Mouse (Mus musculus) neural tube, embryonic 12.5 days (tissue): ENCODE measurements around the gene Gsk3b. TPM values are rescaled to one million over a fixed set of nuclear protein-coding genes. Genes with fewer than 3 reads are reported as not detected.
"Not testable (repeated sequence)": the region's sequence is repeated elsewhere in the genome, so short reads cannot be mapped to it uniquely, and the experiment has no call there.

Source experiments
- ATAC-seq: fragments of 200-750 bp; cut with Nextera tagmentation; 2 replicates; pipeline ENCODE4 v1.8.0; 2017; ENCODE audit warnings: low read depth, mild to moderate bottlenecking, moderate TSS enrichment, moderate library complexity; ENCODE audit not compliant: low FRiP score
- H3K27ac ChIP-seq: fragments of 300-500 bp; sonication (generic); 2 replicates; pipeline ENCODE4 v1.5.1; 2016
- H3K27me3 ChIP-seq: fragments of 300-500 bp; sonication (generic); replicated peaks from 2 replicates; pipeline ENCODE4 v1.6.1; 2016; ENCODE audit warnings: mild to moderate bottlenecking
- H3K36me3 ChIP-seq: fragments of 300-500 bp; sonication (generic); 2 replicates; pipeline ENCODE4 v1.6.1; 2016; ENCODE audit warnings: mild to moderate bottlenecking
- H3K4me1 ChIP-seq: fragments of 300-500 bp; sonication (generic); 2 replicates; pipeline ENCODE4 v1.6.1; 2016
- H3K4me2 ChIP-seq: fragments of 300-500 bp; sonication (generic); replicated peaks from 2 replicates; pipeline ENCODE4 v1.6.1; 2016; ENCODE audit warnings: mild to moderate bottlenecking
- H3K4me3 ChIP-seq: fragments of 300-500 bp; sonication (generic); 2 replicates; pipeline ENCODE4 v1.5.1; 2016
- H3K9ac ChIP-seq: fragments of 300-500 bp; sonication (generic); 2 replicates; pipeline ENCODE4 v1.6.1; 2016; ENCODE audit warnings: mild to moderate bottlenecking
- H3K9me3 ChIP-seq: fragments of 300-500 bp; sonication (generic); 2 replicates; pipeline ENCODE4 v1.6.1; 2016; ENCODE audit warnings: mild to moderate bottlenecking
- WGBS: fragments of 180-500 bp; shearing (Covaris S2); methylation state at CpG from one replicate; pipeline ENCODE4 v1.1.7; 2016; 5-methylcytosine and 5-hydroxymethylcytosine counted together
- polyA plus RNA-seq: library from polyadenylated mRNA; unstranded; fragments of >200 nt; fragmentation: Nextera tagmentation; extraction: Ambion mirVana; gene quantifications from 2 replicates; pipeline ENCODE4 v1.2.1, GENCODE M21; 2016

Gene Gsk3b
- polyA plus RNA-seq, result 140 and 151 TPM in 2 replicates

GRCm38 (mm10) chr16:38088629-38089446 lies at the start of gene Gsk3b:
Gsk3b (plus strand) TSS chr16:38089001.
- peaks cover 20% of the 10 kb centered on the region for H3K4me1 ChIP-seq
- H3K36me3 ChIP-seq, result no peaks in the 10 kb centered on the region
- peak within 1 kb of the TSS; percentile 78 for H3K4me2 ChIP-seq
- no peaks in the 10 kb centered on the region for H3K27me3 ChIP-seq
- peak; percentile 94 for ATAC-seq
- H3K4me3 ChIP-seq, result peak within 1 kb of the TSS; percentile 94
- 1% methylated on average over 68 of the region's 69 CpGs for WGBS
- H3K27ac ChIP-seq, result peak within 1 kb of the TSS; percentile 100
- no peaks in the 10 kb centered on the region for H3K9me3 ChIP-seq
- H3K9ac ChIP-seq, result peak within 1 kb of the TSS; percentile 100

DNA sequence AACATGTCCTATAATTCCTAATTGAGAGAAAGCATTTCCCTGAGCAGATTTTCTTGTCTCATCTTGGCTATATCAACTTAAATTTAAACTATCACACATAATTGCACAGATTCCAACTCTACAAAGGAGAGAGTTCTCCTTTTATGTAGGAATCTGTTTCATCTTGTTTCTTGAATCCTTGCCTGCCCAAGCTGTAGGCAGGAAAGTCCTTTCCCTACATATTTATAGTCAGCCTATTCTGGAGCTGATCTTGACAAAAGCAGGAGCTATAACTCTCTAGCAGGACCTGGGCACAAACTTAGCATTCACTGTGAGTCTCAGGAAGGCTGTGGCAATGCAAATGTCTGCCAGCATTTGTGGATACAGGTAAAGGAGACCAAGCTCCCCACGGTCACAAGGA lies 46.6 kb upstream of the Gsk3b start:
- Histone ChIP-seq H3K4me3 (no peak overlapping the region), H3K4me1 (no peaks in the 10 kb centered on the region), H3K9ac (no peak overlapping the region), H3K27ac (no peak overlapping the region), H3K4me2 (no peak overlapping the region), H3K36me3 (no peaks in the 10 kb centered on the region), H3K9me3 (no peaks in the 10 kb centered on the region), H3K27me3 (0 out of 2 replicates have a peak, but pooled peaks cover 2% of the 10 kb centered on the region)
- ATAC-seq, result no peak
- WGBS, result 88% methylated on average over 1 of the region's 1 CpGs

DNA sequence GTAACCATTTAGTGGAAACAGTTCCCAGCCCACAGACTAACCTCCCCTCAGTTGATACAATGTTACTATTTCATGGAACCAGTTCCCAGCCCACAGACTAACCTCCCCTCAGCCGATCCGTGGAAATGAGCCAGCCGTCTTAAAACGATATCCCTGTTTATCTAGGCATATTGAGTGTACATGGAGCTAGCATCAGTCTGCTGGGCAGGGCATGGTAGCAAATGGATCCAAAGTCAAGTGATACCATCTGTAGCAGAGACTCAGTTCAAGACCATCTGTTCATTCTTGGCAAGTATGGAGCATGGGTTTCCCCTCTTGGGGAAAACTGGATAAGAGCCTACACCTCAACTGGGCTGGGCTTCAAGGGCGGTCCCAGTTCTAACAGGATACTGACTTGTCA lies 44.2 kb upstream of the Gsk3b start:
- H3K4me3 ChIP-seq, result no peak overlapping the region
- H3K4me2 ChIP-seq, result no peak overlapping the region
- H3K27ac ChIP-seq, result no peak overlapping the region
- ATAC-seq, result no peak
- H3K9me3 ChIP-seq, result no peaks in the 10 kb centered on the region
- H3K9ac ChIP-seq, result no peak overlapping the region
- no peaks in the 10 kb centered on the region for H3K4me1 ChIP-seq
- 88% methylated on average over 5 of the region's 5 CpGs for WGBS
- H3K36me3 ChIP-seq, result no peaks in the 10 kb centered on the region
- 0 out of 2 replicates have a peak, but pooled peaks cover 2% of the 10 kb centered on the region for H3K27me3 ChIP-seq

GRCm38 (mm10) chr16:38047781-38048558 lies 40.8 kb upstream of the Gsk3b start:
- H3K27me3 ChIP-seq, result no peaks in the 10 kb centered on the region
- no peaks in the 10 kb centered on the region for H3K4me1 ChIP-seq
- no peaks in the 10 kb centered on the region for H3K9me3 ChIP-seq
- ATAC-seq, result no peak
- H3K36me3 ChIP-seq, result no peaks in the 10 kb centered on the region
- 84% methylated on average over 23 of the region's 23 CpGs for WGBS
- H3K4me2 ChIP-seq, result no peak overlapping the region
- H3K9ac ChIP-seq, result no peak overlapping the region
- no peak overlapping the region for H3K4me3 ChIP-seq
- H3K27ac ChIP-seq, result no peak overlapping the region

GRCm38 (mm10) chr16:38057898-38058297 lies 30.9 kb upstream of the Gsk3b start:
- Histone ChIP-seq H3K27ac (no peak overlapping the region), H3K9me3 (no peaks in the 10 kb centered on the region), H3K4me3 (no peak overlapping the region), H3K9ac (no peak overlapping the region), H3K27me3 (no peaks in the 10 kb centered on the region), H3K4me1 (no peaks in the 10 kb centered on the region), H3K36me3 (no peaks in the 10 kb centered on the region), H3K4me2 (no peak overlapping the region)
- no peak for ATAC-seq
- 91% methylated on average over 1 of the region's 1 CpGs for WGBS

- no peaks in the 10 kb centered on the region for H3K36me3 ChIP-seq
- no peak overlapping the region for H3K4me3 ChIP-seq
- no peak for ATAC-seq
- H3K9me3 ChIP-seq, result no peaks in the 10 kb centered on the region
- no peak overlapping the region for H3K4me2 ChIP-seq
- no peak overlapping the region for H3K27ac ChIP-seq
- H3K9ac ChIP-seq, result no peak overlapping the region
- no peaks in the 10 kb centered on the region for H3K27me3 ChIP-seq
- H3K4me1 ChIP-seq, result no peaks in the 10 kb centered on the region
- 90% methylated on average over 3 of the region's 3 CpGs for WGBS
Measured at GRCm38 (mm10) chr16:38058836-38059235, 30.0 kb upstream of the Gsk3b start.

DNA sequence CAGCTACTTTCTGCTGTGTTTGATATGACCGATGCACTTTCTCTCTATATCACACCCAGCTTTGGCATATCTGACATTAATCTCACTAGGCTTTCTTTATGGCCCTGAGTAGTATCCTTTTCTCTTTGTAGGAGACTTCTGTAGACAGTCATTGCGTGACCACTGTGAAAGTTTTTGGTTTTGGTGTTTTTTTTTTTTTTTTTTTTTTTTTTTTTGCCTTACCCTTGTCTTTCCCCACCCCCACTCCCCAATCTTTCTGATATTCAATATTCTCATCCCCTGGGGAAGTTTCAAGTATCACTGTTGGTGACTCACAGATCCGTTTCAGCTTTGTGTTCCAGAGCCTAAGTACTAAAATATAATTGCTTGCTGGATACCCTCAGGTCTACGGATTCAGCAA lies 29.2 kb upstream of the Gsk3b start:
- H3K4me2 ChIP-seq, result no peak overlapping the region
- no peaks in the 10 kb centered on the region for H3K4me1 ChIP-seq
- H3K27me3 ChIP-seq, result no peaks in the 10 kb centered on the region
- H3K4me3 ChIP-seq, result no peak overlapping the region
- H3K9ac ChIP-seq, result no peak overlapping the region
- H3K27ac ChIP-seq, result no peak overlapping the region
- H3K9me3 ChIP-seq, result no peaks in the 10 kb centered on the region
- H3K36me3 ChIP-seq, result no peaks in the 10 kb centered on the region
- ATAC-seq, result no peak
- WGBS, result 83% methylated on average over 4 of the region's 4 CpGs

DNA sequence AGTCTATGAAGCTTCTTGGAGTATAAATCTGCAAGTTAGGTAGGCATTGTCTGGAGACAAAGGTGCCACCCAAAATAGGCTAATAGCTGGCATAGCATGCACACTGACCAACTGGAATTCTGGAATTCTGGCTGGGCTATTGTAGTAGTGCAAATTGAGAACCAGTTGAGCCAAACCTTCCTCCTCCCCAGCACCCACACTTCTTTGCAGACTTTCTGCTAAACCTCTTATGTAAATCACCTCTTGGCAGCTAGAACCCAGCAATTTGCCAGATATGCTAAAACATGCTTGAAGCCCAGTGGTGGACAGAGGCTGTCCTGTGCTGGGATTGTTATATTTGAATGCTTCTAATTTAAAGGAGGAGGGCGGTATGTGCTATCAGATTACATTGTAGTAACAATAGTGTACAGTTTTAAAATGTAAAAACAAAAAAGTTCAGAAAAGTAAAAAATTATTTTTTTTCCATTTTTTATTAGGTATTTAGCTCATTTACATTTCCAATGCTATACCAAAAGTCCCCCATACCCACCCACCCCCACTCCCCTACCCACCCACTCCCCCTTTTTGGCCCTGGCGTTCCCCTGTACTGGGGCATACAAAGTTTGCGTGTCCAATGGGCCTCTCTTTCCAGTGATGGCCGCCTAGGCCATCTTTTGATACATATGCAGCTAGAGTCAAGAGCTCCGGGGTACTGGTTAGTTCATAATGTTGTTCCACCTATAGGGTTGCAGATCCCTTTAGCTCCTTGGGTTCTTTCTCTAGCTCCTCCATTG lies 14.8 kb upstream of the Gsk3b start:
- H3K4me1 ChIP-seq, H3K27me3 ChIP-seq, H3K36me3 ChIP-seq, H3K4me2 ChIP-seq, H3K4me3 ChIP-seq, ATAC-seq, H3K9ac ChIP-seq, H3K27ac ChIP-seq: not testable (repeated sequence)
- peaks cover 14% of the 10 kb centered on the region; the same call in 1 of the 2 replicates for H3K9me3 ChIP-seq
- WGBS, result 98% methylated on average over 1 of the region's 5 CpGs

DNA sequence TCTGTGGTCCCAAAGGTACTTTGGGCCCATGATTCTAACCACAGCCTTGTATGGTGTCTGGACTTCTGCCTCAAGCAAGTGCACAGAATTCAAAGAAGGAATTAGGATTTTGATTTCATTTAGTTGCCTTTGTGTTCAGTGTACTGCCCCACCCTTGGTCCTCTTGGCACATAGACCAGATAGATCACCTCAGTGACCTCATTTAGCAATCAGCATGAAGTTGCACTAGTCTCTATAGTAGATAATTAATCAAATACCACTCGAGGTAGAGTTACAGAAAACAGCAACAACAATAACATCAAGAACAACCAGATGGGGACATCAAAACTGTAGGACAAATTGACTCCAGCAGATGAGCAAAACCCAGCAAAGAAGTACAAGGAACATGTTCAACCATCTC lies 8.6 kb upstream of the Gsk3b start:
- no peak overlapping the region for H3K4me2 ChIP-seq
- H3K9ac ChIP-seq, result no peak overlapping the region
- no peak for ATAC-seq
- no peaks in the 10 kb centered on the region for H3K4me1 ChIP-seq
- H3K4me3 ChIP-seq, result no peak overlapping the region
- no peaks in the 10 kb centered on the region for H3K36me3 ChIP-seq
- 63% methylated on average over 1 of the region's 1 CpGs for WGBS
- H3K27ac ChIP-seq, result no peak overlapping the region
- no peaks in the 10 kb centered on the region for H3K9me3 ChIP-seq
- no peaks in the 10 kb centered on the region for H3K27me3 ChIP-seq

DNA sequence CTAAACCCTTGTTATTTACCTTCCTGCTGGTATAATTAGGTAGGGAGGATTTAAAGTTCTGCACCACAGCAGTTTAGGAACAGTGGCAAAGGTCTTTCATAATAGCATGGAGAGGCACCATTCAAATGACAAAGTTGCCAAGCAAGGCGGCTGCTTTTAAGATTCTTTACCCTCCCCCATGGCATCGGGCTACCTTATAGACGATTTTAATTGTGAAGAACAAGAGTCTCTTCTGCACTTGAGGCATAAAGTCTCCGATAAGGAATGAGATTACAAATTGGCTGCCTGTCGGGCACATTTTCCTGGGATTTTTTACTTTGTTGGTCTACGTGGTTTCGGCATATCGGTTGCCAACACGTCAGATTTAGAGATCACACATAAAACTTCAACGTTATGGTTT lies 1.6 kb upstream of the Gsk3b start:
- H3K9me3 ChIP-seq, result no peaks in the 10 kb centered on the region
- no peak for ATAC-seq
- peak overlapping the region; percentile 99 for H3K27ac ChIP-seq
- no peaks in the 10 kb centered on the region for H3K27me3 ChIP-seq
- WGBS, result 32% methylated on average over 10 of the region's 10 CpGs
- no peaks in the 10 kb centered on the region for H3K36me3 ChIP-seq
- H3K4me1 ChIP-seq, result peaks cover 10% of the 10 kb centered on the region; the same call in 1 of the 2 replicates
- peak overlapping the region; percentile 94 for H3K4me3 ChIP-seq
- H3K9ac ChIP-seq, result peak overlapping the region; percentile 91; the same call in 1 of the 2 replicates
- peak overlapping the region; percentile 58 for H3K4me2 ChIP-seq

DNA sequence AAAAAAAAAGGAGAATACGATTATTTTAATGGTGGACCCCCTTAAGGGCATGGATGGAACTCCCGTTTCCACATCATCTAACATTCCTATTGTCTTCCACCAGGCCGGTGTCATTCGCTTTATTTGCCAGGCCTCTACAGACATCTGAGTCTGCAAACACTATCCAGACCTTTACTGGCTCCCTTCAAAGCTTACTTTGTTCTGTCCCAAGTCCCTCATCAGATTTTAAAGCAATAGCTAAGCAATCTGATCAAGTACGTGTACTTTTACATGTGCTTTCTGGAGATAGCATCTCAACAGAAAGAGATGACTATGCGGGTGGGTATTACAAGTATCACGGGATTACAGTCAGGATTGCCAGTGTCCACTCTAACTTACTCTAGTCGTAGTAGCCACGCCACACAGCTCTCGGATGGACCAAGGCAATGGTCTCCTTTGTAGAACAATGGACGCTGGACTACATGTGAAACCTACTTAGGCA lies 1.1 kb upstream of the Gsk3b start:
- Histone ChIP-seq H3K4me2 (peak overlapping the region; percentile 58), H3K36me3 (no peaks in the 10 kb centered on the region), H3K4me1 (peaks cover 10% of the 10 kb centered on the region; the same call in 1 of the 2 replicates), H3K27ac (peak overlapping the region; percentile 99), H3K9me3 (no peaks in the 10 kb centered on the region), H3K27me3 (no peaks in the 10 kb centered on the region), H3K4me3 (peak overlapping the region; percentile 94), H3K9ac (peak overlapping the region; percentile 91)
- WGBS, result 3% methylated on average over 11 of the region's 11 CpGs
- ATAC-seq, result no peak
